9 mouse cellular contexts compared by ENCODE assay signal in genomic region chr13:30985598-30986466, GRCm38 (mm10). TPM values are rescaled to one million over a fixed set of nuclear protein-coding genes. Genes with fewer than 3 reads are reported as not detected.
DNase-seq lines count a peak whose midpoint lies in the region; ATAC-seq and TF ChIP-seq lines count a peak whose summit lies in the region.
"Had no signal": no experiment of that assay in that cellular context is flagged by ENCODE, and none has a peak within 500 bp of the region (broad histone marks: within the 10 kb centered on the region; RNA-seq: fewer than 3 reads in every experiment).

No protein-coding gene starts in this region.

- intact Hi-C loops in heart, adult 2 months (cut with DNase I) = loop anchor here (5.0 kb wide), 1 partner anchor 439 kb away; the partner anchor contains the start of gene Uqcrfs1

- no peaks in the 10 kb centered on the region for H3K79me2 ChIP-seq in heart, adult 2 months (replicated peaks; ENCODE audit: control insufficient read depth, insufficient read depth, low read length)

- no peak for TF ChIP-seq EP300 in heart, adult 2 months (IDR thresholded peaks at IDR 0.05; ENCODE audit: insufficient read depth, low read depth, low read length)

- H3K4me2 ChIP-seq in intestine, embryonic 16.5 days (ENCODE audit: low read depth, low read length) = peak overlapping the region; percentile 71
- peak overlapping the region; percentile 64 for H3K4me2 ChIP-seq in limb, embryonic 15.5 days
- H3K4me2 ChIP-seq in midbrain, embryonic 12.5 days (replicated peaks) = peak overlapping the region; percentile 63

- H3K9me3 ChIP-seq in intestine, embryonic 16.5 days (ENCODE audit: control insufficient read depth, low read length) = no peaks in the 10 kb centered on the region
- H3K9me3 ChIP-seq in limb, embryonic 15.5 days = no peaks in the 10 kb centered on the region
- H3K9me3 ChIP-seq in midbrain, embryonic 12.5 days = no peaks in the 10 kb centered on the region

- DNase-seq in ovary, postnatal 36 days (ENCODE audit: low spot score) = peak; percentile 42
- DNase-seq in ovary, postnatal 10 days (ENCODE audit: low spot score) = no peak
- peak; percentile 68 for DNase-seq in embryo, embryonic 10 days (ENCODE audit: low spot score)
- peak; percentile 70 to 72 for DNase-seq in heart, adult 2 months
- DNase-seq in testis, postnatal 14 days (ENCODE audit: low spot score) = peak; percentile 28

- no peaks in the 10 kb centered on the region for H3K4me1 ChIP-seq in heart, adult 2 months (ENCODE audit: control insufficient read depth, insufficient read depth, low read length)
- H3K4me1 ChIP-seq in intestine, embryonic 16.5 days (ENCODE audit: control insufficient read depth, insufficient read depth, low read length) = 0 out of 2 replicates have a peak, but pooled peaks cover 6% of the 10 kb centered on the region
- H3K4me1 ChIP-seq in limb, embryonic 15.5 days = peaks cover 13% of the 10 kb centered on the region
- H3K4me1 ChIP-seq in midbrain, embryonic 12.5 days = peaks cover 9% of the 10 kb centered on the region

- peak overlapping the region; percentile 90 for H3K9ac ChIP-seq in heart, adult 2 months (ENCODE audit: low read depth, low read length)
- H3K9ac ChIP-seq in intestine, embryonic 16.5 days (ENCODE audit: low read depth, low read length) = peak overlapping the region; percentile 63
- H3K9ac ChIP-seq in limb, embryonic 15.5 days = 0 out of 2 replicates have a peak overlapping the region, but pooled peaks have one; percentile 10
- H3K9ac ChIP-seq in midbrain, embryonic 12.5 days (replicated peaks) = peak overlapping the region; percentile 46; the same call in 1 of the 2 replicates

- peak; percentile 59; the same call in 1 of the 2 replicates for ATAC-seq in intestine, embryonic 16.5 days
- 0 out of 2 replicates have a peak, but pooled peaks have one; percentile 30 for ATAC-seq in limb, embryonic 15.5 days (ENCODE audit: insufficient number of reproducible peaks, low FRiP score, low TSS enrichment, low read depth)
- peak; percentile 65; the same call in 1 of the 2 replicates for ATAC-seq in midbrain, embryonic 12.5 days (ENCODE audit: low FRiP score, low read depth)

- 0 out of 2 replicates have a peak, but pooled peaks have one; percentile 27 for TF ChIP-seq POLR2A in heart, adult 2 months (IDR thresholded peaks at IDR 0.05; ENCODE audit: insufficient read depth, low read depth, low read length)

- no peak for TF ChIP-seq CTCF in heart, adult 2 months (IDR thresholded peaks at IDR 0.05)

- 7% methylated on average over 27 of the region's 27 CpGs for WGBS in heart, adult 2 months
- WGBS in intestine, embryonic 16.5 days = 14% methylated on average over 27 of the region's 27 CpGs
- 15% methylated on average over 27 of the region's 27 CpGs for WGBS in limb, embryonic 15.5 days
- 20% methylated on average over 27 of the region's 27 CpGs for WGBS in midbrain, embryonic 12.5 days

- peak overlapping the region; percentile 81 for H3K27ac ChIP-seq in heart, adult 2 months
- peak overlapping the region; percentile 82 for H3K27ac ChIP-seq in intestine, embryonic 16.5 days (ENCODE audit: low read length)
- H3K27ac ChIP-seq in limb, embryonic 15.5 days = peak overlapping the region; percentile 47
- H3K27ac ChIP-seq in midbrain, embryonic 12.5 days (replicated peaks) = no peak overlapping the region

- no peaks in the 10 kb centered on the region for H3K27me3 ChIP-seq in heart, adult 2 months (ENCODE audit: control insufficient read depth, insufficient read depth, low read length)
- H3K27me3 ChIP-seq in intestine, embryonic 16.5 days (replicated peaks; ENCODE audit: control insufficient read depth, insufficient read depth, low read length) = peaks cover 7% of the 10 kb centered on the region; the same call in 1 of the 2 replicates
- H3K27me3 ChIP-seq in limb, embryonic 15.5 days = peaks cover 4% of the 10 kb centered on the region; the same call in 1 of the 2 replicates
- H3K27me3 ChIP-seq in midbrain, embryonic 12.5 days = peaks cover 19% of the 10 kb centered on the region

- H3K36me3 ChIP-seq in heart, adult 2 months (ENCODE audit: control insufficient read depth, insufficient read depth, low read length) = no peaks in the 10 kb centered on the region
- H3K36me3 ChIP-seq in intestine, embryonic 16.5 days (ENCODE audit: control insufficient read depth, insufficient read depth, low read length) = no peaks in the 10 kb centered on the region
- H3K36me3 ChIP-seq in limb, embryonic 15.5 days = no peaks in the 10 kb centered on the region
- H3K36me3 ChIP-seq in midbrain, embryonic 12.5 days = no peaks in the 10 kb centered on the region

- H3K4me3 ChIP-seq in heart, adult 2 months = peak overlapping the region; percentile 63
- peak overlapping the region; percentile 39 for H3K4me3 ChIP-seq in intestine, embryonic 16.5 days (ENCODE audit: low read length)
- H3K4me3 ChIP-seq in limb, embryonic 15.5 days = peak overlapping the region; percentile 34
- H3K4me3 ChIP-seq in midbrain, embryonic 12.5 days = peak overlapping the region; percentile 35

RNA-seq across cellular contexts. Expression of gene Gm5447, which starts 11.8 kb away (rescaled TPM):
- total RNA-seq in heart, adult 2 months (2021) = not detected
- polyA plus RNA-seq in heart, adult 2 months (2012; rRNA removed) = not detected in 2 replicates
- 0.20 TPM in 1 of 2 replicates, not detected in the other for polyA plus RNA-seq in intestine, embryonic 16.5 days (2015; fragmentation: Nextera tagmentation; extraction: Ambion mirVana)
- polyA plus RNA-seq in limb, embryonic 15.5 days (2015; fragmentation: Nextera tagmentation; extraction: Ambion mirVana) = 0.08 TPM in 1 of 2 replicates, not detected in the other
- 0.13 TPM in 2 replicates for polyA plus RNA-seq in midbrain, embryonic 12.5 days (2016; fragmentation: Nextera tagmentation; extraction: Ambion mirVana)
- total RNA-seq: gastrocnemius, postnatal 4 days had no signal

RNA-seq across cellular contexts. Expression of gene Exoc2, which starts 11.9 kb away (rescaled TPM):
- 10 to 100 TPM; 14.3 to 14.7 TPM for total RNA-seq in heart, adult 2 months (2021)
- polyA plus RNA-seq in heart, adult 2 months (2012; rRNA removed) = 6.4 and 11.4 TPM in 2 replicates
- polyA plus RNA-seq in intestine, embryonic 16.5 days (2015; fragmentation: Nextera tagmentation; extraction: Ambion mirVana) = 21.4 and 22.1 TPM in 2 replicates
- 28.0 and 28.7 TPM in 2 replicates for polyA plus RNA-seq in limb, embryonic 15.5 days (2015; fragmentation: Nextera tagmentation; extraction: Ambion mirVana)
- polyA plus RNA-seq in midbrain, embryonic 12.5 days (2016; fragmentation: Nextera tagmentation; extraction: Ambion mirVana) = 45.6 and 46.2 TPM in 2 replicates

RNA-seq across cellular contexts. Expression of gene Hus1b, which starts 38.3 kb away (rescaled TPM):
- under 1 TPM in 1 of 2 experiments, not detected in 1; 0.42 TPM for total RNA-seq in heart, adult 2 months (2021)
- polyA plus RNA-seq in heart, adult 2 months (2012; rRNA removed) = not detected in 2 replicates
- 0.11 TPM in 1 of 2 replicates, not detected in the other for polyA plus RNA-seq in intestine, embryonic 16.5 days (2015; fragmentation: Nextera tagmentation; extraction: Ambion mirVana)
- not detected in 2 replicates for polyA plus RNA-seq in limb, embryonic 15.5 days (2015; fragmentation: Nextera tagmentation; extraction: Ambion mirVana)
- 0.24 TPM in 1 of 2 replicates, not detected in the other for polyA plus RNA-seq in midbrain, embryonic 12.5 days (2016; fragmentation: Nextera tagmentation; extraction: Ambion mirVana)

Comparison
In these comparisons a context has a peak if more than half of its experiments do, and no peak if none do; other contexts are left out.
1. H3K9ac ChIP-seq: peak in every context shown above with its lines; median percentile 90 in heart, adult 2 months; 63 in intestine, embryonic 16.5 days; 46 in midbrain, embryonic 12.5 days; 10 in limb, embryonic 15.5 days.